Mouse (Mus musculus): Measurements from ENCODE around the gene Slc44a5.

DNA sequence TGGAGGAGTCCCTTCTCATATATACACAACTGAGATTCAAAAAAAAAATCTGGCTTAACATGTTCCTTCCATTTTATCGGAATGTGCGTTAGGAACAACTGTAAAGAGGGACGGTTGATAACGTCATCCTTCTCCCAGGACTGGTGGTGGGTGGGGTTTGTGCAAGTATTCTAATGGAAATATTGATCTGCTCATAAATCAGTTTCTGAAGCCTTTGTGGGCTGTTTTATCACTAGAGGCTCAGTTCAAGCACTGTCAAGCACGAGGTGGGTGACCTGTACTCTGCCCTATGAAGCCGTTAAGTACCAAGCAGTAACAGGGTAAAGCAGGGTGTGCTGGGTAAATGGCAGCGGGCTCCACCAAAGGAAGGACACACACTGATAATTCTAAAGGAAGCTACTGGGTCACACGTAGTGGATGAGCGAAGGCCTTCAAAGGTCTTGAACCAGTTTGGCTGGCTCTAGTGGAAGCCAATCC lies 13.5 kb upstream of the Slc44a5 start:
- TF ChIP-seq POLR2A (IDR thresholded peaks at IDR 0.05; ENCODE audit: control insufficient read depth, extremely low read depth, insufficient read depth, low read length, poor library complexity): no peak
- TF ChIP-seq CTCF (IDR thresholded peaks at IDR 0.05; ENCODE audit: borderline replicate concordance, control insufficient read depth, extremely low read depth, insufficient read depth, low read length, poor library complexity): no peak

Measured in thymus, adult 2 months (tissue).